Mouse (Mus musculus): ENCODE measurements around the gene C7. TPM values are rescaled to one million over a fixed set of nuclear protein-coding genes. Genes with fewer than 3 reads are reported as not detected.

The C7 gene
- 142 TPM for polyA plus RNA-seq (2014; fragmentation: Illumina TruSeq; extraction: RNeasy Lipid Tissue Mini Kit (QIAGEN cat#74804); ENCODE audit: low read depth, low replicate concordance)

DNA sequence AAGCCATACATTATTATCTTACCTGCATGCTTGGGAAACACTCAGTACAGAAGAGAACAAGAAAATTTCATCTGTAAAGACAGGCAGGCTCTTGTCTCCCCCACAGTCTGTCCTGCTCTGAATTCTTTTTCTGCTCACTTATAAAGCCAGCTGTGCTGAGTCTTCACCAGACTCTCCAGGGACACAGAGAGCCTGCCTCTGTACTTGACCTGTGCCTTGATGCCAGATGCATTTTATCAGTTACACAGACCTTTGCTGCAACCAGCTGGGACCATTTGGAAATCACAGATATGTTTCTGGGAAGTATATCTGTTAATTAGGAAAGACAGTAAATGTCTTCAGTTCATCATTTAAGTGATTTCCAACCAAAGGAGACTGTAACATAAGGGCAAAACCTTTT is at the start of gene C7:
C7 (minus strand) TSS at position 106 of the 400 bp plus-strand sequence.

GRCm38 (mm10) chr15:5107686-5108654 is 44.4 kb upstream of the C7 start, which contains the start of gene Card6:
Card6 (minus strand) TSS chr15:5108539.

Other genes with a start within 250 kb of the C7 start
- 10.4 TPM for gene Mroh2b, start 165.0 kb downstream of the C7 start, polyA plus RNA-seq (2014; fragmentation: Illumina TruSeq; extraction: RNeasy Lipid Tissue Mini Kit (QIAGEN cat#74804); ENCODE audit: low read depth, low replicate concordance)
- 5.5 TPM for gene Card6, start 44.8 kb upstream of the C7 start, polyA plus RNA-seq (2014; fragmentation: Illumina TruSeq; extraction: RNeasy Lipid Tissue Mini Kit (QIAGEN cat#74804); ENCODE audit: low read depth, low replicate concordance)
- 1,125 TPM for gene Rpl37, start 52.9 kb upstream of the C7 start, polyA plus RNA-seq (2014; fragmentation: Illumina TruSeq; extraction: RNeasy Lipid Tissue Mini Kit (QIAGEN cat#74804); ENCODE audit: low read depth, low replicate concordance)
- gene Prkaa1, start 80.1 kb upstream of the C7 start, polyA plus RNA-seq (2014; fragmentation: Illumina TruSeq; extraction: RNeasy Lipid Tissue Mini Kit (QIAGEN cat#74804); ENCODE audit: low read depth, low replicate concordance), result 19.5 TPM
- gene Ttc33, start 121.8 kb upstream of the C7 start, polyA plus RNA-seq (2014; fragmentation: Illumina TruSeq; extraction: RNeasy Lipid Tissue Mini Kit (QIAGEN cat#74804); ENCODE audit: low read depth, low replicate concordance), result 34.5 TPM
- 5.5 TPM for gene Ptger4, start 180.4 kb upstream of the C7 start, polyA plus RNA-seq (2014; fragmentation: Illumina TruSeq; extraction: RNeasy Lipid Tissue Mini Kit (QIAGEN cat#74804); ENCODE audit: low read depth, low replicate concordance)

Measured in adipose tissue, adult 10 weeks (tissue).